Mouse (Mus musculus) thymus, adult 2 months (tissue): ENCODE data around the gene Tanc1.

Source experiments
- CTCF ChIP-seq: fragments of 200-500 bp; IDR thresholded peaks from 2 replicates; pipeline ENCODE4 v1.5.1; 2012; ENCODE audit warnings: mild to moderate bottlenecking, control low read depth, low read length, moderate library complexity, borderline replicate concordance; ENCODE audit not compliant: control insufficient read depth, poor library complexity, insufficient read depth; ENCODE audit errors: extremely low read depth
- POLR2A ChIP-seq: fragments of 200-500 bp; IDR thresholded peaks from 2 replicates; pipeline ENCODE4 v1.6.1; 2012; ENCODE audit warnings: mild to moderate bottlenecking, low read length, control low read depth, moderate library complexity; ENCODE audit not compliant: control insufficient read depth, poor library complexity, insufficient read depth; ENCODE audit errors: extremely low read depth

DNA sequence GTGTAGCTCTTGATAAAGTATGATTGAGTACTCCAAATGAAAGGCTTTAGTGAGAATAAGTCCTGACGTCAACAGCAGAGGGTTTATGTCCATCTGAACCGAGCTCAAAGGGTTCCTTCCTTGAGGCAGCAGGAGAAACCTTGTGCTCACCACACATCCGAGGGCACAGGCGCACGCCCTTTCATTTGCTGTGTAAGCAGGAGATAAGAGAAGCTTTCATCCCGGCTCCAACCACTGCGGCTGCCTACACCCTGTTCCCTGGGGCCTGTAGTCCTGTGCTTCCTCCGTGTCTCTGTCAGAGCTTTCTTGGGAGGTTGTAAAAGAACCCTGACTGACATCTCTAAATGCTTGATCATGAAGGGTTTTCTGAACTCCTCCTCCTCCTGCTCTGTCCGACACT is 181.5 kb downstream of the Tanc1 start:
- no peak for TF ChIP-seq CTCF
- TF ChIP-seq POLR2A: no peak
